16 mouse cellular contexts compared by ENCODE assay signal in genomic region chr1:186434782-186435181, GRCm38 (mm10).
DNase-seq lines count a peak whose midpoint lies in the region; ATAC-seq lines count a peak whose summit lies in the region.
"Had no signal": no experiment of that assay in that cellular context is flagged by ENCODE, and none has a peak within 500 bp of the region (broad histone marks: within the 10 kb centered on the region; RNA-seq: fewer than 3 reads in every experiment).

No protein-coding gene starts in this region.

- no peak overlapping the region for H3K9ac ChIP-seq in heart, embryonic 11.5 days (ENCODE audit: low read depth, low read length)
- no peak overlapping the region for H3K9ac ChIP-seq in kidney, embryonic 16.5 days (replicated peaks; ENCODE audit: low read length)
- H3K9ac ChIP-seq: limb, embryonic 12.5 days; stomach, embryonic 15.5 days had no signal

- peaks cover 10% of the 10 kb centered on the region for H3K4me1 ChIP-seq in heart, embryonic 11.5 days (ENCODE audit: control insufficient read depth, insufficient read depth, low read length)
- peaks cover 22% of the 10 kb centered on the region for H3K4me1 ChIP-seq in kidney, embryonic 16.5 days (ENCODE audit: insufficient read depth, low read length)
- H3K4me1 ChIP-seq: stomach, embryonic 15.5 days had no signal

- H3K4me2 ChIP-seq in heart, embryonic 11.5 days = 0 out of 2 replicates have a peak overlapping the region, but pooled peaks have one; percentile 8
- 0 out of 2 replicates have a peak overlapping the region, but pooled peaks have one; percentile 6 for H3K4me2 ChIP-seq in kidney, embryonic 16.5 days (replicated peaks; ENCODE audit: low read depth, low read length)
- H3K4me2 ChIP-seq: limb, embryonic 12.5 days; stomach, embryonic 15.5 days had no signal

- H3K4me3 ChIP-seq in heart, embryonic 11.5 days (ENCODE audit: low read depth, low read length) = no peak overlapping the region
- H3K4me3 ChIP-seq in kidney, embryonic 16.5 days (ENCODE audit: low read length) = no peak overlapping the region
- H3K4me3 ChIP-seq: limb, embryonic 12.5 days; stomach, embryonic 15.5 days had no signal

- no peaks in the 10 kb centered on the region for H3K36me3 ChIP-seq in heart, embryonic 11.5 days (ENCODE audit: control insufficient read depth, insufficient read depth, low read length)
- H3K36me3 ChIP-seq in kidney, embryonic 16.5 days (ENCODE audit: insufficient read depth, low read length) = no peaks in the 10 kb centered on the region
- H3K36me3 ChIP-seq: G1E; limb, embryonic 12.5 days; stomach, embryonic 15.5 days had no signal

- intact Hi-C loops in heart, postnatal 10 days (cut with DNase I) = no loop called here

- no peak for DNase-seq in heart, postnatal 10 days
- no peak for DNase-seq in kidney, adult 18-20 months
- DNase-seq in right cerebral cortex, adult 18-20 months = peak; percentile 34
- no peak for DNase-seq in right cerebral cortex, postnatal 4 days
- no peak for DNase-seq in embryo, embryonic 10 days (ENCODE audit: low spot score)
- DNase-seq: adrenal gland, postnatal 25 days; cerebellum, adult 11-12 months; gastrocnemius, postnatal 25 days; thymus, postnatal 25 days had no signal

- no peak overlapping the region for H3K27ac ChIP-seq in heart, embryonic 11.5 days (ENCODE audit: low read depth, low read length)
- peak overlapping the region; percentile 31; the same call in 1 of the 2 replicates for H3K27ac ChIP-seq in kidney, embryonic 16.5 days (ENCODE audit: low read length)
- H3K27ac ChIP-seq: limb, embryonic 12.5 days; stomach, embryonic 15.5 days had no signal

- H3K9me3 ChIP-seq in heart, embryonic 11.5 days (replicated peaks; ENCODE audit: control insufficient read depth, low read length) = no peaks in the 10 kb centered on the region
- H3K9me3 ChIP-seq in kidney, embryonic 16.5 days (ENCODE audit: low read length) = no peaks in the 10 kb centered on the region
- H3K9me3 ChIP-seq: limb, embryonic 12.5 days; stomach, embryonic 15.5 days had no signal

- 48% methylated on average over 9 of the region's 9 CpGs for WGBS in heart, embryonic 11.5 days (ENCODE audit: insufficient replicate concordance)
- 11% methylated on average over 9 of the region's 9 CpGs for WGBS in kidney, embryonic 16.5 days

- no peak for ATAC-seq in heart, embryonic 11.5 days (replicated peaks; ENCODE audit: insufficient number of reproducible peaks, low FRiP score, low TSS enrichment)
- peak; percentile 63 for ATAC-seq in kidney, embryonic 16.5 days (ENCODE audit: low FRiP score, low TSS enrichment)
- ATAC-seq in monocyte, adult 5-6 weeks (replicated peaks; ENCODE audit: insufficient number of reproducible peaks, low FRiP score, low TSS enrichment, poor library complexity, severe bottlenecking) = no peak
- ATAC-seq: intestine, embryonic 16.5 days had no signal

- H3K27me3 ChIP-seq in heart, embryonic 11.5 days (ENCODE audit: control insufficient read depth, insufficient read depth, low read length) = no peaks in the 10 kb centered on the region
- no peaks in the 10 kb centered on the region for H3K27me3 ChIP-seq in kidney, embryonic 16.5 days (ENCODE audit: insufficient read depth, low read length)
- H3K27me3 ChIP-seq: limb, embryonic 12.5 days; stomach, embryonic 15.5 days had no signal
